Mouse (Mus musculus): ENCODE measurements around the gene Chrng. TPM values are rescaled to one million over a fixed set of nuclear protein-coding genes. Genes with fewer than 3 reads are reported as not detected.

Chrng gene
- polyA plus RNA-seq, 1 experiment from 2014 or later = not detected

Other genes with a start within 250 kb of the Chrng start
- gene Alppl2, start 114.7 kb upstream of the Chrng start, polyA plus RNA-seq (2015; fragmentation: Nextera tagmentation; extraction: Ambion mirVana) = not detected in 2 replicates
- not detected in 2 replicates for gene Alpi, start 103.1 kb upstream of the Chrng start, polyA plus RNA-seq (2015; fragmentation: Nextera tagmentation; extraction: Ambion mirVana)
- gene Akp3, start 79.7 kb upstream of the Chrng start, polyA plus RNA-seq (2015; fragmentation: Nextera tagmentation; extraction: Ambion mirVana) = not detected in 2 replicates
- gene Ecel1, start 48.1 kb upstream of the Chrng start, polyA plus RNA-seq (2015; fragmentation: Nextera tagmentation; extraction: Ambion mirVana) = 19.4 and 21.1 TPM in 2 replicates
- 0.92 and 1.2 TPM in 2 replicates for gene Prss56, start 21.3 kb upstream of the Chrng start, polyA plus RNA-seq (2015; fragmentation: Nextera tagmentation; extraction: Ambion mirVana)
- not detected in 2 replicates for gene Chrnd, start 14.1 kb upstream of the Chrng start, polyA plus RNA-seq (2015; fragmentation: Nextera tagmentation; extraction: Ambion mirVana)
- 93.5 and 98.5 TPM in 2 replicates for gene Eif4e2, start 9.3 kb downstream of the Chrng start, polyA plus RNA-seq (2015; fragmentation: Nextera tagmentation; extraction: Ambion mirVana)
- gene Efhd1, start 59.7 kb downstream of the Chrng start, polyA plus RNA-seq (2015; fragmentation: Nextera tagmentation; extraction: Ambion mirVana) = 0.89 and 0.90 TPM in 2 replicates
- 69.3 and 71.3 TPM in 2 replicates for gene Gigyf2, start 122.3 kb downstream of the Chrng start, polyA plus RNA-seq (2015; fragmentation: Nextera tagmentation; extraction: Ambion mirVana)
- 6.0 and 11.8 TPM in 2 replicates for gene Kcnj13, start 190.1 kb downstream of the Chrng start, polyA plus RNA-seq (2015; fragmentation: Nextera tagmentation; extraction: Ambion mirVana)

All from forebrain, embryonic 15.5 days (tissue).